Mouse (Mus musculus): ENCODE measurements around the gene Ppm1a.

- TF ChIP-seq CTCF (conservative IDR thresholded peaks at IDR 0.05; ENCODE audit: low read length) (peak; percentile 90), NANOG (IDR thresholded peaks at IDR 0.05; ENCODE audit: borderline replicate concordance, low read length) (no peak), POU5F1 (IDR thresholded peaks at IDR 0.05; ENCODE audit: borderline replicate concordance, low read length) (no peak)
Observed at GRCm38 (mm10) chr12:72834773-72835517, 77.7 kb downstream of the Ppm1a start.

Data from E14TG2a.4 (cell line).